Mouse (Mus musculus) cerebral cortex, adult 2 months (tissue): ENCODE results near the gene Cspg4.

ENCODE experiments used
- WGBS: fragments of 180-500 bp; shearing (Covaris S2); methylation state at CpG from one replicate; pipeline ENCODE4 v1.1.7; 2018; 5-methylcytosine and 5-hydroxymethylcytosine counted together

The Cspg4 gene

DNA sequence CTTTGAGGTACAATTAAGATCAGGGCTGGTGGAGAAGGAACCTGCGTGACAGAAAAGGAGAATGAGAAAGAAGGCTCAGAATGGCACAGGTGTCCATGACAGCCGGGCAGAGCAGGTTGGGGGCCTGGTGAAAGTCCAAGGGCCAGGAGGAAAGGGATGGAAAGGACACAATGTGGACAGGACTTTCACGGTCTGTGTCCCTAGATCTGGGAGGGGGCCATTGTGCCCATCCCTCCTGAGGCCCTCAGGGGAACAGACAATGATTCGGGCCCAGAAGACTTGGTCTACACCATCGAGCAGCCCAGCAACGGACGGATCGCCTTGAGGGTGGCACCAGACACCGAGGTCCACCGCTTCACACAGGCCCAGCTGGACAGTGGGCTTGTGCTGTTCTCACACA, 27.3 kb downstream of the Cspg4 start:
- WGBS: 94% methylated on average over 10 of the region's 10 CpGs

DNA sequence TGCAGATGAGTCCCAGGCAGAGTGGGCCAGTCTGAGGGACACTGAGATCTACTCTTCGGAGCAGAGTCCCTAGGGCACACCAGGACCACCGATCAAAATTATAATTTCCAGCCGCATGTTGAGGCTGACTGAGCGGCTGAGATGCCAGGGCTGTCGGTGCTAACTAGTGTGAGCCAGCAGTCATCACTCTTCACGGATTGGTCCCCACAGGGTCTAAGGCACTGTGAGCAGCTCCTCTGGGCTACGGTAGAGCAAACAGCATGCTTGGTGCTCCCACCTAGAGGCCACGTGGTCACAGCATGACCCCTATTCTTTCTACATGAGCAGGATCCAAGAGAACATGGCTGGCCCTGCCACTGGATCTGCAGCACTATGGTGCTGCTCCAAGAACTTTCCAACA, 28.5 kb downstream of the Cspg4 start:
- 73% methylated on average over 8 of the region's 8 CpGs for WGBS

DNA sequence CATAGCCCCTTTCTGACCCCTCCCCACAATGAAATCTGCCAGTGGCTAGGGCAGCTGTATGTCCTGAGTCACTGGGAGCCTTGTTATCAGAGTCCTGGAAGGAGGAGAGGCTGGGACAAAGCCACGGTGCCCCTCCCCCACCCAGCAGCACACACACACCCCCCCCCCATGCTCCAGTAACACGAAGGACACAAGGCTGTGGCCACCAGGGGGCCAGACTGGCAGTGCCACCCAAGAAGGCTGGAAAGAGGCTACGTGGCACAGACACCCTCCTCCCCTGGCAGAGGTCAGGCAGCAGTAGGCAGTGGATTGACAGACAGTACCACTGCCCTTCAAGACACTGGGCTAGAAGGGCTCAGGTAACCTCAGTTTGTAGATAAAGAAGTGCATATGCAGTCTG, 29.2 kb downstream of the Cspg4 start:
- WGBS: 18% methylated on average over 3 of the region's 3 CpGs

DNA sequence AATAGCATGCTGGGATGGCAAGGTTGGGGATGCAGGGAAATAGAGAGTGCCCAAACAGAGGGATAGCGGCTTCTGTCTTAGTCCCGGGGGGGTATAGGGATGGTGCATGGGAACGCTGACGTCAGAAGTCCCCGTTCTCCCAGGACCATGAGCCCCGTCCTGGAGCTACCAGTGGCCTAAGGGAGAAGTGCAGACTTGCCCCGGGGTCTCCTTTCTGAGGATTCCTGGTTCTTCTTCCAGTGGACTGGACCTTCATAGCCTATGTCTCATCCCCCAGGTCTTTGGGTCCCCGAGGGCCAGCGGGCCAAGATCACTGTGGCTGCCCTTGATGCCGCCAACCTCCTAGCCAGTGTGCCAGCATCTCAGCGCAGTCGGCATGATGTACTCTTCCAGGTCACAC, 31.9 kb downstream of the Cspg4 start:
- 88% methylated on average over 12 of the region's 12 CpGs for WGBS

DNA sequence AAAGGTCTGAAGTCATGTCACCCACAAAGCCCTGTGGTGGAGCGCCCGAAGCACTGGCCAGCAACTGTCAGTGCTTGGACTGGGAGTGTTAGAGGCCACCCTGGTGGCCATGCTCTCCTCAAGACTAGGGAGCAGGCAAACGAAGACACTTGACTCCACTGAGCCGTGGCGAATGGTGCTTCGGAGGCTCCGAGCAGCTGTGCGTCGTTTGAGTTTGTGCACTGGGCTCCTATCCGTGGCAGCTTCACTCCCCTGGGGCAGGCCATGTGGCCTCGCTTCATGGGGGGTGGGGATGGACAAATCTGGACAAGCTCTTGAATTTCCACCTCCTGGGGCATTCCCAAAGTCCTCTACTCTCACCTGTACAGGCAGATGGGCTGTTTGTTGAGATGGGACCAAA, 34.6 kb downstream of the Cspg4 start:
- WGBS: 91% methylated on average over 11 of the region's 11 CpGs

DNA sequence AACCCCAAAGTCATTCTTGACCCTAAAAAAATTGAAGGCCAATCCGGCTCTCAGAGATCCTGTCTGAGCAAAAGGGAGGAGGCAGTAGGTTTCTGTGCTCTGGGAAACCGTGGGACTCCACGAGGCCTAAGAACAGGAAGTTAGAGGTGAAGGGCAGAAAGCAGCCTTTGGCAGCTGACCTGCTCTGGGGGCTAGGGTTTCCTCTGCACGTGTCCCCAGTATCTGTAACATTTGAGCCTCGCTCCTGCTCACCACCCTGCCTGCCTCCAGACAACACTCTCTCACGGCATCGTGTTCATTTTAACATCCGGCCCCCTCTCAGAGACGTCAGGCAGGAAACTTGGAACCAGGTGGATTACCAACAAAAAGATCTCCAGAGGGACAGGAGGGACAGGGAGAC, 35.7 kb downstream of the Cspg4 start:
- 35% methylated on average over 9 of the region's 9 CpGs for WGBS

DNA sequence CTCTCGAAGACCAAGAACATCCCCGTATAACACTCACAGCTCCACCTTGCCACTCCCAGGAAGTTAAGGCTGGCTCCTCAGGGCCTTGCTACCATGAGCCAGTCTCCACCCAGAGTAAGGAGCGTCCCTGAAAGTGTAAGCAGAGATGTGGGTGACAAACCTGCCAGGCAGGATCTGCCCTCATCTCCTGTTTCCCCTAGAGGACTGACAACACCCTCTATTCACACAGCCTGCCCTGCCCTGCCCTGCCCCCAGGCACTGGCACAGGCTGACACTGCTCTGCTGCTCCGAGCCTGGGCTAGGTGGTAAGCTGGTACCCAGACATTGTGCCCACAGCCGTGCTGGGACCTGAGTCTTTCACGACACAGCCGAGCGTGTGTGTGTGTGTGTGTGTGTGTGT, 36.4 kb downstream of the Cspg4 start:
- WGBS: 41% methylated on average over 8 of the region's 8 CpGs

DNA sequence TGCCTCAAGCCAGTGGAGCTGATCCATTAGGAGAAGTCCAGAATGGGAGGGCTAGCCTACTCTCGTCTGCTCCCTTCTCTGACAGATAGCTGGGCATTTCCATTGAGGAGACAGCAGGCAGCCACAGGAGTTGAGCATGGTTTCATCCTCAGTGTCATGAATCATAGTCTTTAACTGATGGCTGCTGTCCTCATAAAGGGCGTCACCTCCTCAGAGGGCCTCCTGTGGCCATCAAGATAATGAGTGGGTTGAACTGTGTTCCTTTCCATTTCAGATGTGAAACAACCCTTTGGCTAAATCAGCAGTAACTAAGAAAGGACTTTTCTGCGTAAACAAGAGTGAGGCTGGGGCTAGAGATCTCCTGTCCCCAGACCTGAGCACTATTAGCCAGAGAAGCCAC, 38.8 kb downstream of the Cspg4 start:
- WGBS: 93% methylated on average over 3 of the region's 3 CpGs

DNA sequence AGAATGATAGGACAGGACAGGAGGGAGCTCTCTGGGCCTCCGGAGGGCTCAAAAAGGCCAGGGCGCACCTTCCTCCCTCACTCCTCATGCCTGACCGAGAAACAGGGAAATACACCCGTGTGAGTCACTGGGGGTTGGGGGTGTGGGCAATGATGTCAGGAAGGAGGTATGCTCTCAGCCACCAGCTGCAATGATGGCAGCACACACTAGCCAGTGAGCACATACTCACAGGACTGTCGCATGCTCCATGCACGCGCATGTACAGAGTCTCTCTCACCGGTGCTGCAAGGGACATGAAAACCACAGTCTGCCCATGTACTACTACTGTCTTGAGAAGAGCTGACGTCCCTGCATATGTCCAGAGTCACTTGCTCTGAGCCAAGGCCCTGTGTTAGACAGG, 42.7 kb downstream of the Cspg4 start:
- WGBS: 72% methylated on average over 9 of the region's 9 CpGs

DNA sequence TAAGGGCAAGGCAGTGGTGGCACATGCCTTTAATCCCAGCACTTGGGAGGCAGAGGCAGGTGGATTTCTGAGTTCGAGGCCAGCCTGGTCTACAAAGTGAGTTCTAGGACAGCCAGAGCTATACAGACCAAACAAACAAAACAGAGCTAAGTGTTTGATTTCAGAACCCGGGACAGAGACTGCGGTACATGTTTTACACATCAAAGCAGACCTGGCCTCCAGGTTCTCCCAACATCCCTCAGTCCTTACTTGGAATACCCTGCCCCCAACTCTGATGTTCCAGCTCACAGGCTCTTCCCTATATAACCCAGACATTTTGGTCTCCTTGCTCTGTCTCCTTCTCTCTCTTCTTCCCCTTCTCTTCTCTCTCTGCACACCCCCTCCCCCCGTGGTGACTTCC, 45.2 kb downstream of the Cspg4 start:
- 62% methylated on average over 4 of the region's 4 CpGs for WGBS

DNA sequence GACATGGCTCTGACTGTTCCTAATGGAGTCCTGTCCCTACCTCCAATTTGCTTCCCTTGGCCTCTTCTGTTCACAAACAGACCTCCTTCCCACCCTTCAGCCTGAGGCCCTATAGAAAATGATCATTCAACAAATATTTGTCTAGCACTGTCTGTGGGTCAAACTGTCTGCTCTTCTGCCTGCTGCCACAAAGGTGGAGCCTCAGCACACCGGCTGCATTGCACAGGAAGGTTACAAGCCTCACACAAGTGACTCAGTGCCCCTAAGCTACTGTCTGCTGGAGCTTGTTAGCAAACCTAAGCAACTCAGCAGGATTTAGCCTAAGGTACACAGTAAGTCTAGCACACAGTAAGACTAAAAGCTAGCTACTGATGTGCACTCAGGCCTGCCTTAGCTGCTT, 46.2 kb downstream of the Cspg4 start:
- 67% methylated on average over 1 of the region's 1 CpGs for WGBS

DNA sequence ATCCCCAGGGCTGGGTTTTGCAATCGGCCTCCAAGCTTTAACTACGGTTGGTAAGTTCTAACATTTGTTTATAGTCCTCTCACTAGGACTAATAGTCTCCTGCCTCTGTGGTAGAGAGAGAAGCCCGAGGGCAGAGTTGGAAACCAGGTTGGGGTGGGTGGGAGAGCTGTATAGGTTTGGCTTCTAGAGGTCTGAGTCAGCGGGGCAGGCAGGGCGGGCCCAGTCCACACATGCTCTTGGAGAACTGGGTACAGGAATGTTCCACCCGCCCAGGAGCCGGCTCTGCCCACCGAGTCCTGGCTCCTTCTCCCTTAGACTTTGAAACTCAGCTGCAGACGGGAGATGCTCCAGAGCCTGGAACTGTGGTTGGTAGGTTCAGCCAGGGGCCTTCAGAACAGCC, 49.2 kb downstream of the Cspg4 start:
- WGBS: 87% methylated on average over 9 of the region's 9 CpGs

DNA sequence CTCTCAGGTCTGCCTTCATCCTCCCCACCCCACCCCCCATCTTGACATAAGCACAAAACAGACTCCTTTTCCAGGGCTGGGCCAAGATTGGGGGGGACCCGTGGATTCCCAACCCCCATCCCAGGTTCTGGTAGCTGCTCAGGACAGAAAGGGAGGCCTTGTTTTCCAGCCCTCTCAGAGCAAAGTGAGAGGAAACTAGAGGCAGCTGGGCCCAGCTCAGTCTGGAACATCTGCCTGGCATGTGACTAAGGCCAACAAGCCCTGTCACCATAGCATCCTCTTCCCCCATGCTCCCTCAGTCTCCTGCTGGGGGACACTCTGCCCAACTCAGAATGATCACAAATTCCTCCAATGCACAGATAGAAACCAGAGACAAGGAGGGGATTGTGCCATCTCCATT, 50.3 kb downstream of the Cspg4 start:
- WGBS: 67% methylated on average over 1 of the region's 1 CpGs

DNA sequence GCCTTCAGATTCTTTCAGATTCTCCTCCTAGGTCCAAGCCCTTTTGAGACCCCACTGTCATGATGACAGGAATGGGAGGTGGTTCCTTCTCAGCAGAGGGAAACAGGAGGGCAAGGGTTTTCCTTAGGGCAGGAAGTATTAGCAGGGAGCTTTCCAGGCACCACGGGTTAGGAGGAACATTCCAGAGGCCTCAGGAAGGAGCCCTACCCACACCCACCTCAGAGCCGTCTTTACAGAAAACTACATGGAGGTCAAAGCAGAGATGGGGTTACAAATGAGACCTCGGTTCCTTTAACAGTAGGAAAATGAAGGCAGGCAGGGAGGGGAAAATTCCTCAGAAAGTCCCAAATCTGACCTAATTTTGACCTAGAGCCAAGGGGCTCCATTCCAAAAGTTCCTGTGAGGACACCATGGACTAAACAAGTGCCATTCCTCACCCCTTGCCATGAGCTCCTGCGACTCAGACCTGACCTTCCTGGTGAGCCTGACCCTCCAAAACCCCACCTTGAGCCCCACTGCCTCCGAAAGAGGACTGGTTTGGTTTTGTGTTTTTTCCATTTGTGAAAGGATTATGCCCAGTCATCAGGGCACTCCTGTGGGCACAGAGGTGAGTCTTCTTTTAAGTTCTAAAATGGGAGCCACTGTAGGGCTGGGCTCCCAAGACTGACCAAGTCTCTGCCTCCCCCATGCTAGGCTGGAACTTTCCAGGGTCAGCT, 51.0 kb downstream of the Cspg4 start:
- 59% methylated on average over 5 of the region's 5 CpGs for WGBS

DNA sequence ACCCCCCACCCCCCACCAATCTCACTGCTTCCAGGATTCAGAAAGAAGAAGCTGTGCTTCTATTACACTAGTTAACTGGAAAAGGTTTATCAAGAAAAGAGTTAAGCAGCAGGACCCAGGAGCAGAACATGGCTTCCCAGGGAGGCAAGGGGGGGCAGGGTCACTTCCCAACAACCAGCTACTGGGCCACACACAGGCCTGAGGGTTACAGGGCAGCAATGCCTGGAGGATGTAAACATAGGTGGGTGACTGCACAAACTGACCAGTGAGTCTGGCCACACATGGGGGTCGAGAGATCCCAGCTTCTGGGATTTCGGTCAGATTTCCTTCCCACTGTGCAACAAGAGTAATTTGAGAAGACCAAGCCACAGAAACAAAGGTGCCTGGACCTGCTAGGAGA, 52.3 kb downstream of the Cspg4 start:
- 95% methylated on average over 2 of the region's 2 CpGs for WGBS

DNA sequence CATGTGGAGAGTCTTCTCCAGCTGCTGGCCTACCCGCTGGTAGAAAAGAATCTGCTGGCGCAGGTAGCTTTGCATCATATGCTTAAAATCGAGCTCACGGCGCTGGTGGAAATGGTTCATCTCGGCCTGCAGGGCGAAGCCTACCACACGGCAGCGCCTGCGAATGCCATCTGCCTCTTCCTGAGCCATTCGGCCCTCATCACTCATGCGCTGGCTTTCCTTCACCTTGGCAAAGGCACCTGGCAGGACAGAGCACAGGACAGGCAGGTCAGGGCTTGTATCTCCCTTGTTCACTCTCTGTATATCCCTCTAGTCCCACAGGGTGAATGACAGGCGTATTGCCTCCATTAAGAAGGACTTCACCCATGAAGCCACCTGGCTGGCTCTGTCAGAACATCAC, 53.6 kb downstream of the Cspg4 start:
- 97% methylated on average over 13 of the region's 13 CpGs for WGBS

DNA sequence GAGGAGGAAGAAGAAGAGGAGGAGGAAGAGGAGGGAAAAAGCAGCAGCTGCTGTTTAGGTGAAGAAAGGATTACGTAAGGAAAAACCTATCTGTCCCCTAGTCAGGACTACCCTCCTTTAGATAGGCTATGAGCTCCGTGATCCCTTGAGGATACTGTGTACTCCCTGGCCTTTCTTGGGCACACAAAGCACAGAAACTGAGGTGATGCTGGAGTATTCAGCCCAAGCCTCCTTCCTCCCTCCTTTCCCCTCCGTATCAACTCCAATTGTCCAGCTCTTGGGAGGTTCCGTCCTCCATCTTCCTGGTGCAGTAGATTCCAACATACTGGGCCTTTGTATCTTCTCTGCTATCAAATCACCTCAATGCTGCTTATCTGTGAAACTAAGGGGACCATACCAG, 57.9 kb downstream of the Cspg4 start:
- WGBS: 91% methylated on average over 4 of the region's 4 CpGs

DNA sequence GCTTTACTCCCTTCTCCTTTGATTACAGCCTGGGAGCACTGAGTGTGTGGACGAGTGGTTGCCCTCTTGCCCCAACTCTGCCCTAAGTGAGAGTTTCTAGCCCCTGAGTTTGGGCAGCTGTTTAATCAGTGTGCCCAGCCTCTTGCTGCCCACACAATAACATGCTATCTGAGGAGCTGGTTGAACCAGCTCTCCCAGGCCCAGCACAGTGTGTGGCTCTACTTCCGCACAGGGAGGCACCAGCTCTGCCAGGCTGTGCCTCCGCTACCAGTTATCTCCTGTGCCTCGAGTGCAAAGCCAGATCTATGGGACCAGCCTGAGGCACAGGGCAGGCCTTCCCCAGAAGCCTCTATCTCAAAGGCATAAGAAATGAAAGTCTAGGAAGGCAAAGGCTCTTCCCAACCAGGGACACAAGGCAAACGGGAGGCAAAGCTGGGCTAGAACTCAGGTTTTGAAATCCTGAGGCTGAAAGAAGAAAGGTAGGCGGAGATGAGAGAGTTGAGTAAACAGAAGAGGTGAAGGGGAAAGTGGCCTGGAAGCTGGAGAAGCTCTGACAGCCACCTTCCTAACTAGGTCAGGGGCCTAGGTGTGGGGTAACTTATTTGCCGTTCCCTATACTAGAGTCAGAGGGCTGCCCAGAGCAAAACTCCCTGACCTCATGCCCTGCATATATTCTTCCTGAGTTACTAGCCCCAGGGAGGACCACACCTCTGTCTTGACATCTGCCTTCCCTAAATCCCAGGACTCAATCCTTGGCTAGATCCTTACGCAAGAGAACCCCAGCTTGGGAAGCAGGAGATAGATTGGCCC, 59.2 kb downstream of the Cspg4 start:
- 73% methylated on average over 8 of the region's 8 CpGs for WGBS

DNA sequence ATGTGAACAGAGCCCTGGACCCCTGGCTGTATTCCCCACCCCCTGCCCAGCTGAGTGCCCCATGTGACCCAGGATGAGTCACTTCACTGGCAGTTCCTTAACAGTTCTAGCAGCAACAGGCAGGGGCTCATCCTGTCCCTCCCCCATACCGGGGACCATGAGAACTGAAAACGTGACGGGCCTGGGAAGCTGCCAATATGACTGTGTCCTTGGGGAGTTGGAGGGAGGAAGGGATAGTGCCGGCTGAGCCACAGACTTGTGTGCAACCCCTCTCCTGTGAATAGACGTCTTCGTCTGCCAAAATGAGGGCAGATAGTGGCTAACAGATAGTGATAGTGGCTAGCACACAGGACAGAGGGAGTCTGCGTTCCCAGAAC, 59.8 kb downstream of the Cspg4 start:
- WGBS: 37% methylated on average over 7 of the region's 7 CpGs

DNA sequence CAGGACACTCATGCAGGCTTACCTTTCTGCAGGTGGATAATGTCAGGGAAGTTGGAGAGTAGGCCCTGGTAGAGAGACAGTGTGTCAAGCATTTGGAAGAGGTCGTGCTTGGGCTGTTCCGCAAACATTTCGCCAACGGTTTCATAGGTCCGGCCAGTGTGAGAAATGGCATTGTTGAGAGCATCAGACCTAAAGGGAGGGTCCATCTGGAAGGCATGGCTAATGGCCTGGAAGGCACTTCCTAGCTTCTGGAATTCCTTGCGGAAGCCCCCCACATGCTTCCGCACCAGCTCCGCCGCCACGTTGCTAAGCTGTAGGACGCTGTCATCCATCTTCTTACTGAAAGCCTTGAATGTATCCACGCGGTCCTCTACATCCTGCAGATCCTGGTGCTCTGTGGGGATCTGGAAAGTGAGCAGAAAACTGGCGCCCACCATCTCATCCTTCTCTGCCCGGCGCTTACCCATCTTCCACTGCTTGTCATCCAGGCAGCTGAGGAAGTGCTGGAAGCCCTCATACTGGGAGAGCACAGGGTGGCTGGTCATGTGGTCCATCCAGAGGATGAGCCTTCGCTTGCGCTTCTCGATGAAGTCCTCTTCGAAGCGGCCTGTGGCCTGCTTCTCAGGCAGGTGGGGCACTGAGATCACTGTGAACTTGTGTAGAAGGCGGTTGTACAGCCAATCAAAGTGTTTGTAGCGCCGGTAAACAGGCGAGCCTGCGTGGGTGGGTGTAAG, 60.6 kb downstream of the Cspg4 start:
- WGBS: 82% methylated on average over 26 of the region's 26 CpGs

DNA sequence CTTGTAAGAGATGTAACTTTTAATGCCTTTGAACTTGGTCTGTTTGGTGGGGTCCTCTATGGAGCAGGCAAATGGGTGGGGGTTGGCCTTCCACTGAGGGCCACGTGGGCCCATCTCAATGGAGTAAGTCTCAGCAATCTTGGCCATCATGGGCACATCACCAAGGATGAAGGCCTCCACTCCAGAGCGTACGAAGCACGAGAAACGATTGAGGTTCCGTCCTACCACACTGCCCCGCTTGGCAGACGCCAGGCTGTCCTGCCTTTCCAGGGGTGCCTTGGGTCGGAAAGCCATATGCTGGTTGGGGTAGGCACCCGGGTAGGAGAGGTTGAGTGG, 61.2 kb downstream of the Cspg4 start:
- 94% methylated on average over 10 of the region's 10 CpGs for WGBS

DNA sequence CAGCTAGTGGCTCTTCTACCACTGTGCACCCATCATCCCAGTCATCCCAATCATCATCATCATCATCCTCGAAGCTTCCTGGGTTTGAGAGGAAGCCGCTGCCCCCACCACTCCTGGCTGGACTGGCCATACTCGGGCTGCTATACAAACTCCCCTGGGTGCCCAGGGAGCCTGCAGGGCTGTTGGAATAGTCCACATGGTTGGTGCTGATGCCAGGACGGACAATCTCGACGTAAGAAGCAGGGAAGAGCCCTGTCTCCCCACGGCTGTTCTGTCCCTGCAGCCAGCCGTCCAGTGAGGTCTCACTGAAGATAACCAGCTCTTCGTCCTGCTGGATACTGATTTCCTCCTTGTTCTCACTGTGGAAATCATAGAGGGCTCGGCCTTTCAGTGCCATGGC, 61.6 kb downstream of the Cspg4 start:
- 64% methylated on average over 10 of the region's 10 CpGs for WGBS
